Mouse (Mus musculus) embryonic facial prominence, embryonic 13.5 days (tissue): ENCODE data around the gene Prkca. TPM values are rescaled to one million over a fixed set of nuclear protein-coding genes. Genes with fewer than 3 reads are reported as not detected.

ENCODE experiments used
- ATAC-seq: fragments of 200-750 bp; cut with Nextera tagmentation; 2 replicates; pipeline ENCODE4 v1.8.0; 2017; ENCODE audit warnings: low read depth; ENCODE audit not compliant: insufficient number of reproducible peaks, insufficient read depth, low FRiP score, low TSS enrichment
- H3K27ac ChIP-seq: fragments of 300-500 bp; sonication (generic); 2 replicates; pipeline ENCODE4 v1.5.1; 2015; ENCODE audit warnings: moderate library complexity, mild to moderate bottlenecking, inconsistent platforms
- H3K27me3 ChIP-seq: fragments of 300-500 bp; sonication (generic); 2 replicates; pipeline ENCODE4 v1.6.1; 2015; ENCODE audit warnings: mild to moderate bottlenecking, inconsistent platforms
- H3K36me3 ChIP-seq: fragments of 300-500 bp; sonication (generic); 2 replicates; pipeline ENCODE4 v1.6.1; 2015; ENCODE audit warnings: mild to moderate bottlenecking, inconsistent platforms
- H3K4me1 ChIP-seq: fragments of 300-500 bp; sonication (generic); 2 replicates; pipeline ENCODE4 v1.6.1; 2015; ENCODE audit warnings: inconsistent platforms
- H3K4me2 ChIP-seq: fragments of 300-500 bp; sonication (generic); 2 replicates; pipeline ENCODE4 v1.6.1; 2015; ENCODE audit warnings: moderate library complexity, mild to moderate bottlenecking, inconsistent platforms
- H3K4me3 ChIP-seq: fragments of 300-500 bp; sonication (generic); 2 replicates; pipeline ENCODE4 v1.5.1; 2015; ENCODE audit warnings: mild to moderate bottlenecking, inconsistent platforms
- H3K9ac ChIP-seq: fragments of 300-500 bp; sonication (generic); 2 replicates; pipeline ENCODE4 v1.6.1; 2015; ENCODE audit warnings: mild to moderate bottlenecking, inconsistent platforms
- H3K9me3 ChIP-seq: fragments of 300-500 bp; sonication (generic); 2 replicates; pipeline ENCODE4 v1.6.1; 2016; ENCODE audit warnings: inconsistent platforms
- WGBS: fragments of 180-500 bp; shearing (Covaris S2); methylation state at CpG from one replicate; pipeline ENCODE4 v1.1.7; 2015; ENCODE audit warnings: mixed read lengths; 5-methylcytosine and 5-hydroxymethylcytosine counted together
- polyA plus RNA-seq: library from polyadenylated mRNA; unstranded; fragments of >200 nt; fragmentation: Nextera tagmentation; extraction: Ambion mirVana; gene quantifications from 2 replicates; pipeline ENCODE4 v1.2.1, GENCODE M21; 2015

The Prkca gene
- polyA plus RNA-seq, 1 experiment from 2014 or later = 10.2 TPM

- H3K27ac ChIP-seq = no peak overlapping the region
- H3K27me3 ChIP-seq = peaks cover 1% of the 10 kb centered on the region; the same call in 1 of the 2 replicates
- no peaks in the 10 kb centered on the region for H3K36me3 ChIP-seq
- H3K4me1 ChIP-seq = peaks cover 14% of the 10 kb centered on the region
- no peak overlapping the region for H3K9ac ChIP-seq
- ATAC-seq = no peak
- no peaks in the 10 kb centered on the region for H3K9me3 ChIP-seq
- H3K4me2 ChIP-seq = no peak overlapping the region
- 78% methylated on average over 11 of the region's 11 CpGs for WGBS
- no peak overlapping the region for H3K4me3 ChIP-seq
Observed at GRCm38 (mm10) chr11:107996896-107997670, 346.6 kb downstream of the Prkca start.

GRCm38 (mm10) chr11:107994487-107994886 lies 349.2 kb downstream of the Prkca start:
- 46% methylated on average over 6 of the region's 6 CpGs for WGBS
- no peaks in the 10 kb centered on the region for H3K9me3 ChIP-seq
- H3K4me3 ChIP-seq = no peak overlapping the region
- no peak for ATAC-seq
- H3K4me1 ChIP-seq = peaks cover 14% of the 10 kb centered on the region
- H3K9ac ChIP-seq = 0 out of 2 replicates have a peak overlapping the region, but pooled peaks have one; percentile 32
- H3K36me3 ChIP-seq = no peaks in the 10 kb centered on the region
- H3K4me2 ChIP-seq = no peak overlapping the region
- H3K27ac ChIP-seq = no peak overlapping the region
- H3K27me3 ChIP-seq = peaks cover 14% of the 10 kb centered on the region

GRCm38 (mm10) chr11:107993792-107994191 lies 349.9 kb downstream of the Prkca start:
- Histone ChIP-seq H3K36me3 (no peaks in the 10 kb centered on the region), H3K4me1 (peaks cover 14% of the 10 kb centered on the region), H3K4me3 (no peak overlapping the region), H3K9ac (no peak overlapping the region), H3K27ac (no peak overlapping the region), H3K27me3 (peaks cover 14% of the 10 kb centered on the region), H3K4me2 (no peak overlapping the region), H3K9me3 (no peaks in the 10 kb centered on the region)
- ATAC-seq = no peak
- WGBS = 72% methylated on average over 3 of the region's 3 CpGs

- Histone ChIP-seq H3K9ac (peak overlapping the region; percentile 21; the same call in 1 of the 2 replicates), H3K27ac (no peak overlapping the region), H3K9me3 (no peaks in the 10 kb centered on the region), H3K4me2 (no peak overlapping the region), H3K36me3 (no peaks in the 10 kb centered on the region), H3K27me3 (peaks cover 18% of the 10 kb centered on the region), H3K4me1 (peaks cover 14% of the 10 kb centered on the region), H3K4me3 (no peak overlapping the region)
- 45% methylated on average over 11 of the region's 11 CpGs for WGBS
- no peak for ATAC-seq
Observed at GRCm38 (mm10) chr11:107992500-107992899, 351.2 kb downstream of the Prkca start.

GRCm38 (mm10) chr11:107991990-107992389 lies 351.7 kb downstream of the Prkca start:
- H3K27ac ChIP-seq = no peak overlapping the region
- 74% methylated on average over 7 of the region's 7 CpGs for WGBS
- peaks cover 18% of the 10 kb centered on the region for H3K4me1 ChIP-seq
- no peak overlapping the region for H3K4me3 ChIP-seq
- ATAC-seq = no peak
- H3K36me3 ChIP-seq = no peaks in the 10 kb centered on the region
- H3K9me3 ChIP-seq = no peaks in the 10 kb centered on the region
- peaks cover 18% of the 10 kb centered on the region for H3K27me3 ChIP-seq
- no peak overlapping the region for H3K4me2 ChIP-seq
- H3K9ac ChIP-seq = peak overlapping the region; percentile 21; the same call in 1 of the 2 replicates

GRCm38 (mm10) chr11:107989241-107989640 lies 354.5 kb downstream of the Prkca start:
- Histone ChIP-seq H3K9ac (no peak overlapping the region), H3K9me3 (no peaks in the 10 kb centered on the region), H3K4me1 (peaks cover 28% of the 10 kb centered on the region), H3K36me3 (no peaks in the 10 kb centered on the region), H3K27ac (no peak overlapping the region), H3K4me2 (no peak overlapping the region), H3K4me3 (no peak overlapping the region), H3K27me3 (peaks cover 20% of the 10 kb centered on the region)
- 69% methylated on average over 6 of the region's 6 CpGs for WGBS
- ATAC-seq = no peak

GRCm38 (mm10) chr11:107985941-107986340 lies 357.8 kb downstream of the Prkca start:
- Histone ChIP-seq H3K4me2 (no peak overlapping the region), H3K36me3 (no peaks in the 10 kb centered on the region), H3K9me3 (no peaks in the 10 kb centered on the region), H3K27me3 (peaks cover 30% of the 10 kb centered on the region), H3K27ac (peak overlapping the region; percentile 48; the same call in 1 of the 2 replicates), H3K9ac (no peak overlapping the region), H3K4me1 (peaks cover 15% of the 10 kb centered on the region), H3K4me3 (no peak overlapping the region)
- 86% methylated on average over 3 of the region's 3 CpGs for WGBS
- ATAC-seq = no peak

GRCm38 (mm10) chr11:107983883-107984282 lies 359.8 kb downstream of the Prkca start:
- H3K27ac ChIP-seq = no peak overlapping the region
- no peaks in the 10 kb centered on the region for H3K36me3 ChIP-seq
- H3K9ac ChIP-seq = no peak overlapping the region
- H3K4me2 ChIP-seq = no peak overlapping the region
- peaks cover 21% of the 10 kb centered on the region for H3K4me1 ChIP-seq
- ATAC-seq = no peak
- no peaks in the 10 kb centered on the region for H3K9me3 ChIP-seq
- peaks cover 25% of the 10 kb centered on the region for H3K27me3 ChIP-seq
- 73% methylated on average over 12 of the region's 12 CpGs for WGBS
- no peak overlapping the region for H3K4me3 ChIP-seq

GRCm38 (mm10) chr11:107983224-107983623 lies 360.5 kb downstream of the Prkca start:
- no peaks in the 10 kb centered on the region for H3K9me3 ChIP-seq
- H3K4me2 ChIP-seq = no peak overlapping the region
- H3K27ac ChIP-seq = no peak overlapping the region
- peaks cover 23% of the 10 kb centered on the region for H3K27me3 ChIP-seq
- H3K4me1 ChIP-seq = peaks cover 21% of the 10 kb centered on the region
- H3K9ac ChIP-seq = no peak overlapping the region
- WGBS = 69% methylated on average over 5 of the region's 5 CpGs
- ATAC-seq = no peak
- no peaks in the 10 kb centered on the region for H3K36me3 ChIP-seq
- no peak overlapping the region for H3K4me3 ChIP-seq

GRCm38 (mm10) chr11:107982225-107982896 lies 361.4 kb downstream of the Prkca start:
- no peak overlapping the region for H3K9ac ChIP-seq
- peak; percentile 72; the same call in 1 of the 2 replicates for ATAC-seq
- peaks cover 21% of the 10 kb centered on the region for H3K4me1 ChIP-seq

GRCm38 (mm10) chr11:107979497-107980174 lies 364.1 kb downstream of the Prkca start:
- Histone ChIP-seq H3K4me3 (no peak overlapping the region), H3K9ac (no peak overlapping the region), H3K27ac (no peak overlapping the region), H3K4me1 (0 out of 2 replicates have a peak, but pooled peaks cover 5% of the 10 kb centered on the region), H3K4me2 (no peak overlapping the region), H3K9me3 (no peaks in the 10 kb centered on the region), H3K36me3 (peaks cover 10% of the 10 kb centered on the region), H3K27me3 (peaks cover 22% of the 10 kb centered on the region)
- 56% methylated on average over 22 of the region's 22 CpGs for WGBS
- no peak for ATAC-seq

More at GRCm38 (mm10) chr11:107982225-107982896, 361.4 kb downstream of the Prkca start:
- H3K36me3 ChIP-seq = peaks cover 6% of the 10 kb centered on the region; the same call in 1 of the 2 replicates
- no peak overlapping the region for H3K27ac ChIP-seq
- WGBS = 23% methylated on average over 16 of the region's 16 CpGs
- H3K27me3 ChIP-seq = peaks cover 22% of the 10 kb centered on the region
- H3K9me3 ChIP-seq = no peaks in the 10 kb centered on the region
- H3K4me3 ChIP-seq = no peak overlapping the region
- H3K4me2 ChIP-seq = no peak overlapping the region
